Mouse (Mus musculus) heart, adult 18-20 months (tissue): Measurements from ENCODE around the gene Chpt1. TPM values are rescaled to one million over a fixed set of nuclear protein-coding genes. Genes with fewer than 3 reads are reported as not detected.
"Not testable (repeated sequence)": the region's sequence is repeated elsewhere in the genome, so short reads cannot be mapped to it uniquely, and the experiment has no call there.

Source experiments
- DNase-seq, 2 experiments: peaks; one replicate each; pipeline ENCODE4 v3.0.0; 2021 to 2022; ENCODE audit warnings: mixed read lengths in 1 of 2
- total RNA-seq, 2 experiments: library from RNA; stranded (reverse); gene quantifications; 2 replicates each; pipeline ENCODE4 v1.2.3; 2021

Gene Chpt1
- total RNA-seq, 2 experiments from 2014 or later: 329 to 344 TPM

GRCm38 (mm10) chr10:88496864-88497564 is 6.9 kb downstream of the Chpt1 start:
- no peak for DNase-seq

GRCm38 (mm10) chr10:88494959-88495587 is 8.8 kb downstream of the Chpt1 start:
- DNase-seq: no peak

GRCm38 (mm10) chr10:88492658-88493057 is 11.2 kb downstream of the Chpt1 start:
- no peak for DNase-seq

- no peak for DNase-seq
Measured at GRCm38 (mm10) chr10:88491632-88492031, 12.2 kb downstream of the Chpt1 start.

- no peak for DNase-seq
Measured at GRCm38 (mm10) chr10:88488629-88489028, 15.2 kb downstream of the Chpt1 start.

- not testable (repeated sequence) for DNase-seq
Measured at GRCm38 (mm10) chr10:88482866-88483265, 21.0 kb downstream of the Chpt1 start.

GRCm38 (mm10) chr10:88460122-88460820 is 43.6 kb downstream of the Chpt1 start:
- DNase-seq: no peak

GRCm38 (mm10) chr10:88459502-88459992 is 44.3 kb downstream of the Chpt1 start, which contains the start of gene Sycp3:
Gene Sycp3 (plus strand): TSS chr10:88459569.
- no peak for DNase-seq

- DNase-seq: no peak
Measured at GRCm38 (mm10) chr10:88457816-88458215, 46.1 kb downstream of the Chpt1 start.

- DNase-seq: no peak
Measured at GRCm38 (mm10) chr10:88451990-88452389, 51.9 kb downstream of the Chpt1 start.

- DNase-seq: peak; percentile 65 to 70
Measured at GRCm38 (mm10) chr10:88451221-88451620, 52.7 kb downstream of the Chpt1 start.

- DNase-seq: peak in 1 of 2 experiments; percentile 24
Measured at GRCm38 (mm10) chr10:88441224-88441623, 62.6 kb downstream of the Chpt1 start.

GRCm38 (mm10) chr10:88427998-88428397 is 75.9 kb downstream of the Chpt1 start:
- DNase-seq: no peak

GRCm38 (mm10) chr10:88426896-88427295 is 77.0 kb downstream of the Chpt1 start:
- DNase-seq: no peak

GRCm38 (mm10) chr10:88426158-88426816 is 77.6 kb downstream of the Chpt1 start:
- peak; percentile 76 to 79 for DNase-seq

- no peak for DNase-seq
Measured at GRCm38 (mm10) chr10:88420655-88421435, 83.0 kb downstream of the Chpt1 start.

GRCm38 (mm10) chr10:88420141-88420541 is 83.7 kb downstream of the Chpt1 start:
- no peak for DNase-seq

- peak in 1 of 2 experiments; percentile 22 for DNase-seq
Measured at GRCm38 (mm10) chr10:88417686-88418085, 86.2 kb downstream of the Chpt1 start.

- peak; percentile 38 to 52 for DNase-seq
Measured at GRCm38 (mm10) chr10:88412290-88412995, 91.4 kb downstream of the Chpt1 start.

GRCm38 (mm10) chr10:88409751-88410150 is 94.1 kb downstream of the Chpt1 start:
- peak in 1 of 2 experiments; percentile 19 for DNase-seq
